Mouse (Mus musculus) limb, embryonic 10.5 days (tissue): ENCODE data around the gene Ighmbp2. TPM values are rescaled to one million over a fixed set of nuclear protein-coding genes. Genes with fewer than 3 reads are reported as not detected.

Source experiments
- DNase-seq: peaks from one replicate; pipeline ENCODE4 v3.0.0-alpha.2; 2017; ENCODE audit warnings: low spot score
- H3K27ac ChIP-seq: fragments of 300-500 bp; sonication (generic); 2 replicates; pipeline ENCODE4 v1.5.1; 2016; ENCODE audit warnings: mild to moderate bottlenecking
- H3K27me3 ChIP-seq: fragments of 300-500 bp; sonication (generic); 2 replicates; pipeline ENCODE4 v1.6.1; 2016; ENCODE audit warnings: low read depth, mild to moderate bottlenecking; ENCODE audit not compliant: poor library complexity, severe bottlenecking
- H3K36me3 ChIP-seq: fragments of 300-500 bp; sonication (generic); 2 replicates; pipeline ENCODE4 v1.6.1; 2016; ENCODE audit warnings: mild to moderate bottlenecking, moderate library complexity
- H3K4me1 ChIP-seq: fragments of 300-500 bp; sonication (generic); 2 replicates; pipeline ENCODE4 v1.6.1; 2016
- H3K4me3 ChIP-seq: fragments of 300-500 bp; sonication (generic); 2 replicates; pipeline ENCODE4 v1.5.1; 2016; ENCODE audit warnings: mild to moderate bottlenecking, moderate library complexity
- H3K9me3 ChIP-seq: fragments of 300-500 bp; sonication (generic); replicated peaks from 2 replicates; pipeline ENCODE4 v1.6.1; 2016; ENCODE audit warnings: mild to moderate bottlenecking
- WGBS: fragments of 180-500 bp; shearing (Covaris S2); methylation state at CpG from one replicate; pipeline ENCODE4 v1.1.7; 2016; 5-methylcytosine and 5-hydroxymethylcytosine counted together
- polyA plus RNA-seq: library from polyadenylated mRNA; unstranded; fragments of >200 nt; fragmentation: Nextera tagmentation; extraction: Ambion mirVana; gene quantifications from 2 replicates; pipeline ENCODE4 v1.2.1, GENCODE M21; 2016

The Ighmbp2 gene
- polyA plus RNA-seq, 1 experiment from 2014 or later, result 15.1 TPM

DNA sequence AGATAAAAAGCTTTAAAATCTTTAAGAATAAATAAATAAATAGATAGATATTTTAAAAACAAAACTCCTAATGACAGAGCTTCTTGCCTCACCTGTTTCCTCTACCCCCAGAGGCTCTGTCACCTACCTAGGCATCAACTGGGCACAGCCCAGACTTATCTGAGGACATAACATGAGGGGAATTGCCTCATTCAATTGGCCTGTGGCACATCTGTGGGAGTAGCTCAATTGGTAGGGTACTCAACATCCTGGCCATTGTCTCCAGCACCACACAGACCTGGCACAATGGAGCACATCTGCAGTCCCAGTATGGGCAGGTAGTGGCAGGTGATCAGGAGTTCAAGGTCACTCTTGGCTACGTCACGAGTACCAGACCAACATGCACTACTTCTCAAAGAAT, 36.5 kb upstream of the Ighmbp2 start:
- no peak overlapping the region for H3K4me3 ChIP-seq
- peaks cover 28% of the 10 kb centered on the region for H3K4me1 ChIP-seq
- DNase-seq, result no peak
- peaks cover 48% of the 10 kb centered on the region for H3K27me3 ChIP-seq
- H3K36me3 ChIP-seq, result no peaks in the 10 kb centered on the region
- no peaks in the 10 kb centered on the region for H3K9me3 ChIP-seq
- WGBS, result 91% methylated on average over 2 of the region's 2 CpGs
- no peak overlapping the region for H3K27ac ChIP-seq

DNA sequence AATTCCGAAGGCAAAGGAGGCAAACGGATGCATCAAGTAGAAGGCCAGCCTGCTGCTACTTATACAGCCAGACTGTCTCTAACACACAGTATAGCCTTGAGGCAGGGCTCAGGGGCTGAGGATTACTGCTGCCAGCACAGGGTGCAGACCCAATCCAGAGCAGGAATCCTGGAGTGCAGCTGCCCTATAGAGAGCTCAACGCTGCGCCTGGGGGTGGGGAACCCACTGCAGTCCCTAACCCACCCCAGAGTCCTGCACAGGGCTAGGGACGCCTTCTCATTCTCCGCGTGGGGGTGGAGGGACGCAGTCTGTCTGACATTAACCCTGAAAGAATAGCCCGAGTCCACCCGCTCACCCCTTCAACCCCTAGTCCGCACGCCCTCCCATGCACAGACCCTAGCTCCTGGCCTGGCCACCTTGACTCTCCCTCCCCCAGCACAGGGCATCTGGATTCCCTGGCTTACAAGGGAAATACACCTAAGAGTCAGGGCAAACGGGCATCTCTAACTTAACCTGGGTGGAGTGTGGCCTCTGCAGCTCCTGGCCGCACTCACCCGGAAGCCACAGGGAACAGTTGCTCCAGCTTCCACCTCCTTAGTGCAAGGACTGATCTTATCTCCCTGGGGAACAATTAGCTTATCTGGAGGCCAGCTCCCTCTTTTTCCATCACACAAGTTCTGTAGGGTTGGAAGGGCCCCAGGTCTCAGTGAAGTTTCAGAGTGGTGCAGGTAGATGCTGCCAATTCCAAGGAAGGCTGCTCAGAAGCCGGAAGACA, 24.5 kb upstream of the Ighmbp2 start:
- 64% methylated on average over 16 of the region's 16 CpGs for WGBS
- H3K27ac ChIP-seq, result no peak overlapping the region
- H3K27me3 ChIP-seq, result no peaks in the 10 kb centered on the region
- H3K4me1 ChIP-seq, result no peaks in the 10 kb centered on the region
- no peaks in the 10 kb centered on the region for H3K9me3 ChIP-seq
- H3K4me3 ChIP-seq, result no peak overlapping the region
- no peak for DNase-seq
- H3K36me3 ChIP-seq, result no peaks in the 10 kb centered on the region

DNA sequence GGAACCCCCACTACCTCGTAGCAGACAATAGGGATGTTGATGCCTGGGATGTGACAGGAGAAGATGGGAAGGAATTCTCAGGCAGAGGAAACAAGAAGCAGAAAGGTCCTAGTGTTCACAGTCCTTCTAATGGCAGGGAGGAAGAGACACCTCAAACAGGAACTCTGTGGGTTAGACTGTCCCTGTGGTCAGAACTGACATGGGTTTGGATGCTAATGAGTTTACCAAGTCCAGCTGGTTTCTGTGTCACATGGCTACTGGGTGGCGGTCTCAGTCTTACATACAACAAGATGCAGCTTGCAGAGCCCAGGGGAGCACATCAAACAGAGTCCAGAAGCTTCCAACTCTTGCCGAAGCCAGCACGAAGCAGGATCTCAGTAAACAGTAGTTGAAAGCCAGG, 21.2 kb upstream of the Ighmbp2 start:
- Histone ChIP-seq H3K36me3 (no peaks in the 10 kb centered on the region), H3K4me3 (no peak overlapping the region), H3K9me3 (no peaks in the 10 kb centered on the region), H3K27me3 (no peaks in the 10 kb centered on the region), H3K27ac (no peak overlapping the region), H3K4me1 (no peaks in the 10 kb centered on the region)
- WGBS, result 74% methylated on average over 4 of the region's 4 CpGs
- no peak for DNase-seq

DNA sequence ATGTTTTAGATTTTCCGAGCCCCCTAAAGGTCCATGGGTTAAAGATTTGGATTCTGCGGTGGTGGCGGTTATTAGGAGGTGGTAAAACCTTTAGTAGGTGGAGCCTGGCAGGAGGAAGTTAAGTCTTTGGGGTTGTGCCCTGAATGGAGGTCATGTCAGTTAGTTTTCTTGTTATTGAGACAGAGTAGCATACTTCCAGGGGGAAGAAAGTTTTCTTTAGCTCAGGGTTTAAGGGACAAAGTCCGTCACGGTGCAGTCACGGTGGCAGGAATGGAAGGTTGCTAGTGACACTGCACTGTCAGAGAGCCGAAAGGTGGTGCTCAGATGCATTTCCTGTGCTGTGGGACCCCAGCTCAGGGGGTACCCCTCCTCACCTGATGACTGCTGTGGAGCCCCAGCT, 15.0 kb upstream of the Ighmbp2 start:
- peaks cover 5% of the 10 kb centered on the region; the same call in 1 of the 2 replicates for H3K36me3 ChIP-seq
- H3K4me1 ChIP-seq, result no peaks in the 10 kb centered on the region
- no peaks in the 10 kb centered on the region for H3K9me3 ChIP-seq
- DNase-seq, result no peak
- no peak overlapping the region for H3K27ac ChIP-seq
- no peak overlapping the region for H3K4me3 ChIP-seq
- 88% methylated on average over 7 of the region's 7 CpGs for WGBS
- H3K27me3 ChIP-seq, result no peaks in the 10 kb centered on the region

DNA sequence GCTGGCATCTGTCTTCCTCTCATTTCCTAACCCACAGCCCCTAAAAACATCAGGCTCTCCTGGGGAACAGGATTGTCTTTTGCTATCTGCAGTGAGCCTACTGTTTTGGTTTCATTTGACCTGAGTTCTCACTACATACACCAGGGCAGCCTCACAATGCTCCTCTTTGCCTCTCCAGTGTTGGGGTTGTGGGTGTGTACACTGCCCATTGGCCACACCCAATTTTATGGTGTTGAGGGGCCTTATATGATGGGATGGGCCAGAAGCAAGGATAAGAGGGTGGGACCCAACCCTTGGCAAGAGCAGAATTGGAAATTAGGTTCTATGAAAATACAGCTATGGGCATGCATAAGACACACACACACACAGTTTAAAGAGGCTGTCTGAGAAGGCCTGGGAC, 14.2 kb upstream of the Ighmbp2 start:
- no peaks in the 10 kb centered on the region for H3K27me3 ChIP-seq
- peaks cover 13% of the 10 kb centered on the region for H3K36me3 ChIP-seq
- H3K4me1 ChIP-seq, result no peaks in the 10 kb centered on the region
- H3K9me3 ChIP-seq, result no peaks in the 10 kb centered on the region
- no peak for DNase-seq
- H3K4me3 ChIP-seq, result no peak overlapping the region
- H3K27ac ChIP-seq, result no peak overlapping the region

DNA sequence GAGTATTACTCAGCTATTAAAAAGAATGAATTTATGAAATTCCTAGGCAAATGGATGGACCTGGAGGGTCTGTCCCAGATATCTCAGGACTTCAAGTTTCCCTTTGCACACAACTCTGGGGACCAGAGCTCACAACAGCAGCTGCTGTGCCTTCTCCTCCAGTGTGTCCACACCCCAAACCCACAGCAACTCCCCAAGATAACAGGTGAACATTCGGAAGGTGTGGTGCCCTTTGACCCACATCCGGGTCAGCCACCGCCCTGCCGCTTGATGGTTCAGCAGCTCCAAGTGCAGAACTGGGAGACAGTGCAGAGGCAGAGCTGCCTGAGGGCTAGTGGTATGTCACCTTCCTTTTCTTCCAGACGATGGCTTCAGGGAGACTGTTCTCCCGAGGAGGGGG, 12.4 kb upstream of the Ighmbp2 start:
- Histone ChIP-seq H3K27ac (no peak overlapping the region), H3K4me3 (no peak overlapping the region), H3K36me3 (peaks cover 30% of the 10 kb centered on the region), H3K27me3 (no peaks in the 10 kb centered on the region), H3K9me3 (no peaks in the 10 kb centered on the region), H3K4me1 (no peaks in the 10 kb centered on the region)
- DNase-seq, result no peak
- 84% methylated on average over 6 of the region's 6 CpGs for WGBS

DNA sequence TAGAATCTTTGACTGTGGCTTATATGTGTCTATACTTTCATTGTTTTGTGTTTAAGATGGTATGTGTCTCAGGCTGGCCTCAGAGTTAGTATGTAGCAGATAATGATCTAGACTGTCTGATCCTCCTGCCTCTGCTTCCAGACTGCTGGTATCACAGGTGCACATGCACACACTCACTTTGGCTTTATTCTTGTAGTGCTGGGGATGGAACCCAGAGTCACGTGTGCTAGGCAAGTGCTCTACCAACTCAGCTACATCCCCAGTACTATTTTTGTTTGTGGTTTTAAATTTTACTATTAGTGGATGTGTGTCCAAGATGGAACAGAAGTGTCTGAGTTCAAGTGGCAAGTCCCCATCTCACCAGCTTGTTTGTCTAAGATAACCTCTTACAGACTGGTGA, 10.2 kb upstream of the Ighmbp2 start:
- DNase-seq, result no peak
- Histone ChIP-seq H3K27ac (no peak overlapping the region), H3K27me3 (no peaks in the 10 kb centered on the region), H3K36me3 (peaks cover 52% of the 10 kb centered on the region), H3K4me3 (no peak overlapping the region), H3K9me3 (no peaks in the 10 kb centered on the region), H3K4me1 (no peaks in the 10 kb centered on the region)
- 100% methylated on average over 1 of the region's 1 CpGs for WGBS

DNA sequence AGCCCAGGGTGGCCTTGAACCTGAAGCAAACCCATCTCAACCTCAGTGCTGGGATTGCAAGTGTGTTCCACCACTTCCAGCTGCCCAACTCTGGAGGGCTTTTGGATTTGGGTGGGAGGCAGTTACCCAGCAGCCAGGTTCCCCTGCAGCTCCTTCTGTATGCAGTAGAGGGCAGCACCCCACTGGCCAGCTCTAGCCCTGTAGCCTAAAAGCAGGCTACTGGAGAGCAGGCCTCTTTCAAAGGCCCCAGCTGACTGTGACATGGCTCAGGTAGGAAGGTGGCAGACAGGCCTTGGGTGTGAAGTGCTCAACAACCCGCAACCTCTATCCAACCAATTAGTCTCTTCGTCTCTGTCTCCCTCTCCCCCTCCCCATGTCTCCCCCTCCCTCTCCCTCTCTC, 9.2 kb upstream of the Ighmbp2 start:
- Histone ChIP-seq H3K27ac (no peak overlapping the region), H3K9me3 (no peaks in the 10 kb centered on the region), H3K36me3 (peaks cover 62% of the 10 kb centered on the region), H3K4me3 (no peak overlapping the region), H3K4me1 (no peaks in the 10 kb centered on the region), H3K27me3 (no peaks in the 10 kb centered on the region)
- 74% methylated on average over 2 of the region's 2 CpGs for WGBS
- DNase-seq, result peak; percentile 62

DNA sequence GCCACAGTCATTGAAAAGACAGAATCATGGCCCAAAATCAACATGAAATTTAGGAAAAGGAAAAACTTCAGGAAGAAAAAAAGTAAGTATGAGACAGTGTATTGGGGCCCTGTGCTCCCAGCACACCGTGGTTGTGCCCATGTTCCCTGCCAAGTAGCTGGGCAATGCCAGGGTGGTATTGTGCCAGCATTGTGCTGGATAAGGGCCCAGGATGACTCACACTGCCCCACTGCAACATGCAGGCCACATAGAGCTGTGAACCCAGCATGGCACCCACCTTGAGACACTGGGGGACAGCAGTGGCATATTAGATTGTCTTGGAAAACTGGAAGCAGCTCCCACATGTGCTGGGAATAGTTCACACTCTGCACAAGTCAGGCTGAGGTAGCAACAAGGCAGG, 6.2 kb upstream of the Ighmbp2 start:
- Histone ChIP-seq H3K4me3 (no peak overlapping the region), H3K27me3 (no peaks in the 10 kb centered on the region), H3K36me3 (peaks cover 85% of the 10 kb centered on the region), H3K9me3 (no peaks in the 10 kb centered on the region), H3K27ac (no peak overlapping the region), H3K4me1 (0 out of 2 replicates have a peak, but pooled peaks cover under 1% of the 10 kb centered on the region)
- 87% methylated on average over 1 of the region's 1 CpGs for WGBS
- DNase-seq, result no peak

DNA sequence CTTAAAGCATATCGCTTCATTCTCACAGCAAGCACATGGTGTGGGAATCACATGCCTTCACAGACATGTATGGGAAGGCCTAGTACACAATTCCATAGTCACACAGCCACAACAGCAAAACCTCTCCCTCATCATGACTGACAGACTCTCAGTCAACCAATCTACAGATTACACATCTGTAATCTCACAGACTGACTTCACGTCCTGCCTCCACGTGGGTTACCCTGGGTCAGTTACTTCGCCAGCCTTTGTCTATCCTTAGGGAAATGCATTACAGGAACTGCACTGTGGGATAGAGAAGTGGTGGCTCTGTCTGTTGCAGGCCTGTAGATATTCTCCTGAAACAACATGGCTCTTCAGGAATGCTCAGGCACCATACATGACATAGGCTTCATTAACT, 931 bp downstream of the Ighmbp2 start:
- H3K27ac ChIP-seq, result peak overlapping the region; percentile 90; the same call in 1 of the 2 replicates
- H3K36me3 ChIP-seq, result peaks cover 65% of the 10 kb centered on the region
- H3K9me3 ChIP-seq, result no peaks in the 10 kb centered on the region
- peak overlapping the region; percentile 81 for H3K4me3 ChIP-seq
- WGBS, result 73% methylated on average over 4 of the region's 4 CpGs
- H3K4me1 ChIP-seq, result peaks cover 18% of the 10 kb centered on the region
- DNase-seq, result no peak
- H3K27me3 ChIP-seq, result no peaks in the 10 kb centered on the region

DNA sequence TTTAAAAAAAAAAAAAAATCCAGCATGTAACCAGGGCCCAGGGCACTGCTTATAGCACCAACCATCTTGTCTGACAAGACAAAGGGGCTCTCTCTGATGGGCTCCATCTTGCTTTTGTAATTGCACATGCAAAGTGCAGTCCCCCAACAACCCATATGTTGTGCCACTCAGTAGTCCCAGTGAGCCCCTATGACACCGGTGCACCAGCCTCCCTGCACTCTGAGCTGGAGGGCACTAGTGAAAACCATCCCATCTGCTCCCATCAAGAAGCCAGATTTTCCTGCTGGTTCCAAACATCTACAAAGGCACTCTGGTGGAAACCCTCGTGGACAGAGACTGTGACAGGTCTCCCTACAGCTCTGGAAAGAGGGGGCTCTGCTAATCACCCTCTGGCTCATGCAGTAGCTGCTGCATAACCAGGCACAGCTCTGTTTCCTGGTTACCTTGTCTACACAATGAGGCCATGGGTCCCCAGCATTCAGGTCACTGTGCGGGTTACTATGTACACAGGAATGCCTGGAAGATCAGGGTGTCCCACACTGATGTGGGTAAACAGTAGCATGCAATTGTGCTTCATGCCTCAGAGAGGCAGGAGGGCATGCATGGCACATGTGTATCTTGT, 7.0 kb downstream of the Ighmbp2 start:
- no peak overlapping the region for H3K4me3 ChIP-seq
- no peak for DNase-seq
- H3K27ac ChIP-seq, result no peak overlapping the region
- peaks cover 97% of the 10 kb centered on the region for H3K36me3 ChIP-seq
- H3K4me1 ChIP-seq, result no peaks in the 10 kb centered on the region
- 88% methylated on average over 3 of the region's 3 CpGs for WGBS
- H3K27me3 ChIP-seq, result no peaks in the 10 kb centered on the region
- no peaks in the 10 kb centered on the region for H3K9me3 ChIP-seq

DNA sequence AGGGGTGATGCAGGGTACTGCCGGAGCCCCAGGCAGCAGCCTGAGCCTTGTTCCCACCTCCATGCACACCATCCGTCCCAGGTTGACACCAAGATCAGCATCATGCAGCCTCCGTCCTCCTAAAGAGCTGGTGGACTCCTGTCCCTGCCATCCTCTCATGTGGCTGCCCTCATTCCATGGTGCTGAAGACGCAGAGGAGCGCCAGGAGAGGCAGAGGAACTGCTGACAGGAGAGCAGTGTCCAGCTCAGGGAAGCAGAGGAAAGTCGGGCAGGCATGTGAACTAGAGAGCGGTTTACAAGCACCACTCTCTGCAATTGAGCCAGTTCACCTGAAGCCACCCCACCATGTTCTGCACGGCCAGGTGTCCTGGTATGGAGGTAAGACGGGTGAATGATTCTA, 9.5 kb downstream of the Ighmbp2 start:
- 92% methylated on average over 9 of the region's 9 CpGs for WGBS
- no peaks in the 10 kb centered on the region for H3K27me3 ChIP-seq
- DNase-seq, result no peak
- H3K27ac ChIP-seq, result no peak overlapping the region
- no peaks in the 10 kb centered on the region for H3K4me1 ChIP-seq
- H3K4me3 ChIP-seq, result no peak overlapping the region
- H3K36me3 ChIP-seq, result peaks cover 99% of the 10 kb centered on the region
- no peaks in the 10 kb centered on the region for H3K9me3 ChIP-seq

DNA sequence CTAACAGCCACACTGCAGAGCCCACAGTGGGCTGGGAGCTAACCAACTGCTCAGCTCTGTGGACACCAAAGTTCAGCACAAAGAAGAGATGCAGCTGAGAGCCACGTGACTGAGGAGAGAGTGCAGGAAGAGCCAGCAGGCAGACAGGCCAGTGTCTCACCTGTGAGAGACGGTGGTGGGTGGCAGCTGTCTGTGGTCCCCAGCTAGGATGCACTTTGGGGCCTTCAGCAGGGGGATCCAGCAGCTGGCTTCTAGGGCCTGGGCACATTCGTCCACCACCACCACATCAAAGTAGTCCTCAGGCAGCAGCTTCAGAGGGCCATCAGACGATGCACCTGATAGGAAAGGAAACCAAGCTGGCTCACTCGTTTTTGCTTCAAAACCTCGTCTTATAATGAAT, 11.5 kb downstream of the Ighmbp2 start:
- no peaks in the 10 kb centered on the region for H3K9me3 ChIP-seq
- H3K4me3 ChIP-seq, result no peak overlapping the region
- DNase-seq, result no peak
- H3K27ac ChIP-seq, result no peak overlapping the region
- WGBS, result 91% methylated on average over 6 of the region's 6 CpGs
- H3K27me3 ChIP-seq, result no peaks in the 10 kb centered on the region
- H3K4me1 ChIP-seq, result no peaks in the 10 kb centered on the region
- H3K36me3 ChIP-seq, result peaks cover 99% of the 10 kb centered on the region
